Mouse (Mus musculus) yolk sac, embryonic 10.5 days (tissue): Measurements from ENCODE around the gene Ddit4.
A peak's percentile ranks its signal among the peaks of the same experiment; 100 is the strongest.

Experiments used
- DNase-seq: peaks from one replicate; pipeline ENCODE4 v3.0.0-alpha.2; 2017; ENCODE audit warnings: low spot score

The Ddit4 gene

DNA sequence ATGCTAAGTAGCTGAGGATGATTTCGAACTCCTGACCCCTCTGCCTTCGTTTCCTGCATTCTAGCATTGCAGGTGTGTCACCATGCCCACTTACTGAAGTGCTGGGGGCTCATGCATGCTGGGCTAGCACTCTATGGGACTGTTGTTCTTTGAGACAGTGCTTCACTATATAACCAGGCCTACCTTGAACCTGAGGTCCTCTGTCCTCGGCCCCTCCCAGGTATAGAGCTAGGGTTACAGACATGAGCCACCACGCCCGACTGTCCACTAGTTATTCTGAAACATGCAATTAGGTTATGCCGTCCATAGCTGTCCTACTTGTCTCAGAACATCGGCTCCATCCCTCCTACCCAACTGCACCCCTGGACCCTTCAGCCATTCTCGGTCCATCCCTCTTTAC is 20.2 kb upstream of the Ddit4 start:
- DNase-seq = no peak

DNA sequence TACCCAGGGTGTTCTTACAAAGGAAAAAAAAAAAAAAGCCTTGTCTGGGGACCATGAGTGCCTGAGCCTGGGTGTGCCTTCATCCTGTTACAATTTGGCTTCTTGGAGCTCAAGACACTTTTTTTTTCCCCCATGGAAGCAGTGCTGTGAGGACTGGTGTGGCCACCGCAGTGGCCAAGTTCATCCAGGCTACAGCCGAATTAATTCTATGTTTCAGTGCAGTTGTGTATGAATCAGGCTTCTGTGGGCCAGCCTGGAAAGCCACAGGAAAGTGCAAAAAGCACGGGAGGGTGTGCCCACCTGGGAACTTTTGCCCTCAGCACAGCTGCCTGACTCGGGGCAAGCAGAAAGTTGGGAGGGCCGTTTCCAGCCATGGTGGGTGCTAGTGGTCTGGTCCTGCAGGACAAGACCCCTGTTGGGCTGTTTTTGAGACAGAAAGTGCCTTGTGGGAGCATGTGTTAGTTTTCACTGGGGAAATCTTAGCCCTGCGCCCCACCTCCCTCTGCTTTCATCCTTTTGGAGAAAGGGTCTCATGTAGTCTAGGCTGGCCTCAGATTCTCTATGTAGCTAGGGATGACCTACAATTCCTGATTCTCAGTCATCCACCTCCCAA is 18.9 kb upstream of the Ddit4 start:
- no peak for DNase-seq

DNA sequence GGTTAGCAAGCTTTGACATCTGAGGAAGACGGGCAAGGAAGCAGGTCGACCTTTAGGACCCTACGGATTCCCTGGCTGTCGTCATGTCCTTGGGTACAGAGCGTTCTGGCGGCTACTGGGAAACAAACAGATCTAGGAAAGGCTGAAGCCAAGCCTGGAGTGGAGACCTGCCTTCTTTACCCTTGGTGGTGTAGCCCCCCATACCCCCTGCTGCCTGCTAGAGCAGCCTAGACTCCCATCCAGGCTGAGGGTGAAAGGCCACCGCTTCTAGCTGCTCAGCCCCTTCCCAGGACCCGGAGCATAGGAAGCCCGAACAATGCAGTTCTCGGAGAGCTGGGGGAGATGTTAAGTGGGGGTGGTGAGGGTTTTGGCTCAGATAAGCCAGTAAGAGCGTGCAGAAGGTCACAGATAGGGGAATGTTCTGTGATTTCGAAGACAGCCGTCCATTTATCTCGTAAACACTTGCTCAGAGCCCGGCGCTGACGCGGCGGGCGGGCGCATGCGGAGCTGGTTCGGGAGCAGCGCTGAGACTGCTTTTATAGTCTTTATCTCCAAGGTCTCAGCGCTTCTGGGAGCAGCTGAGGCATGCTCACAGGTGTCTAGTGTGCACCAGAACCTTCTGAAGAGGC is 18.3 kb upstream of the Ddit4 start:
- peak; percentile 69 for DNase-seq

DNA sequence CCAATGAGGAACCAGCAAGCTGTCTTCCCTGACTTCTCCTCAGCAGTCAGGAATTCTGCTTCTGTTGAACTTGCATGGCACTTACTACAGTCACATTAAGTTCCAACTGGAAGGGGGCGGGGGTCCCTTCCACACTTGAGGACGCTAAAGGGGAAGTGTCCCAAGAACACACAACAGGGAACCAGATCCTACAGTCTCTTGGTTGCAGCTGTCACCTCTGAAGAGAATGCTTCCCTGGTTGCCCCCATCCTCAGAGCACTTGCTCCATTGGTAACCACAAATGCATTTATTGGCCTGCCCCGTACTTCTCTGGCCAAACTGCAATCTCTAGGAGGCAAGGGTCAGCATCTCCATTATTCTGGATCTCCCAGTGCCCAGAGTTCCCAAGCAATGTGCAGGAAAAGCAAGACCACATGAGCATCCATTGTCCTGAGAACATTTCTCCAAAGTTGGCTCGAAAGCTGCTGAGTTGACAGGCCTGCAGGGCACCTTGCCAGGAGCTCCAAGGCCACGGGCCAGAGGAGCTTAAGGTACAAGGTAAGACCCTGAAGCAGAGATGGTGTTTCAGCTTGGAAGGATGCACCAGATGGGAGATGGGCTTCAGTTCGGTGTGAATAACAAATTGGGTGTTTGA is 15.8 kb upstream of the Ddit4 start:
- DNase-seq = no peak

DNA sequence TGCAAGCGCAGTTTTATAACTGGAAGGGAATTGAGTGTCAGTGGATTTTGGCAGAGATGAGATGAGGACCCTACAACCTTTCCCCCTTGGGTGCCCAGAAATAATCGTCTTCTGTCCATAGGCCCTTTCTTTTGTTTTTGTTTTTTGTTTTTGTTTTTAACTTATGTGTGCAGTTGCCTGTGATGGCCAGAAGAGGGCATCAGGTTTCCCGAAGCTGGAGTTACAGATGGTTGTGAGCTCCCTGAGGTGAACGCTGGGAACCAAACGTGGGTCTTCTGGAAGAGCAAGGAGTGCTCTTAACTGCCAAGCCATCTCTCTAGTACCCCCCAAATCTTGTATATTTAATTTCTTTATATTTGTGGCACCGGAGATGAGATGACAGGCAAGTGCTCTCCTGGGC is 15.1 kb upstream of the Ddit4 start:
- no peak for DNase-seq

DNA sequence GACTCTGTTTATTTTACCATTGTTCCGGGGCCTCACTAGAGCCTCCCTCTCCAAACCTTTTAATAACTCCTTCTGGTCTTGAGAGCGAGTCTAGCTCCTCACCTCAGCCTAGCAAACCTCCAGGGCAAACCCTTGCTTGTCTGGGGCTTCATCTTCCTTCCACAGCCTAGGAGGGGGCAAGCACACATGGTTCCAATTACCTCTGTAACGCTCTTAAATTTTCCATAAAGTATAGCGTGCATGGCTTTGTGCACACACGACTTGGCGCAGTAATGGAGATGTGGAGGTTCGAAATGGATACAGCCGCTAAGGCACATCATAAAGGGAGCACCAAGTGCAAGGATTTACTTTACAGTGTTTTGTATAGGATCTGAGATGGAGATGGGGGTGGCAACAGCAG is 14.2 kb upstream of the Ddit4 start:
- DNase-seq = no peak

DNA sequence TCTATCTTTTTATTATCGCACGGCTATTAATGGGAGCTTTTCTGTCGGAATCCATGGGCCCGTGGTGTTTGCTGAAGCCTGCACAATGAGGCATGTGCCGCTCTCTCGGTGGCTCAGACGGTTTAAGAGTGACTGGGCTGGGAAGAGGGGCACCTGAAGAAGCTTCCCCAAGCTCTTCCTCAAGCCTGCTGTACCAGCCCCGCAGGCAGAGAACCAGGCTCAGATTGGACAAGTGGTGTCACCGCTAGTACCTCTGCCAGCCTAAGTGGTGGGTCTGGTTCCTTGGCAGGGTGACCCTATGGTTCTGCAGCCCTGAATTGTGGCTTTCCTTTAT is 13.7 kb upstream of the Ddit4 start:
- DNase-seq = no peak

DNA sequence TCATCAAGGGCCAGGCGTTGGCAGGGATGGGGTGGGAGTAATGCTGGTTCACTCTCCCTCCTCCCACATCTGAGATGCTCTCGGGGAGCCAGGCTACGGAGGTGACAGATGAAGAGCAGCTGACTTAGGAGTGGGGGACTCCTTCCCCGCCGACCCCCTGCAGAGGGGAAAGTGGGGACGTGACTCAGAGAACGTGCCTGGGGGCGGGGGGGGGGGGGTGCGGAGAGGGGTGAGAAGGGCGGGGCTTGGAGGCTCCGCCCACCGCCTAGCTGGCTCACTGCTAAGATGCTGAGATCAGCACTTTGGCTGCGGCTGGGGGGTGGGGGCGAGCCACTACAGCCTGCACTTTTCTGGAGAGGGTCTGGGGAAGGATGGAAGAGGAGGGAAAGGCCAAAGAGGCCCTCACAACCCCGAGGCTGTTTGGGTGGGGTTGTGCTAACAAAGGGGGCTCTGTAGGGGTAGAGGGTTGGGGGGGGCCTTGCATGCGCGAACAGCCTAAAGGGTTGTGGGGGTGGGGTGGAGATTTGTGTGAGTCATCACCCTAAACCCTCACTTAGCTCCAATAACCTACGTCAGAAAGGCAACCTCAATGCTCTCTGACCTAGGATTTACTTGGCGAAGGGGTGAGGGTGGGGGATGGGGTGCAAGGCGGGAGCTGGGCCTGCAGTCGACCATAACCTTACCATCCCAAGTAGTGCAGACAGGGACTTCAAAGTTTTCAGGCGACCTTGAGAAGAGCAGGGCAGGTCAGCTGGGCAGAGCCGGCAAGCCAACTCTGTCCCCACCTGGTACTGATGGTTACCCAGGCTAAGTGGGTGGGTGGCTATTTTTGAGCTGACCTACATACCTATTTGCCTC is 13.1 kb upstream of the Ddit4 start:
- DNase-seq = peak; percentile 73

DNA sequence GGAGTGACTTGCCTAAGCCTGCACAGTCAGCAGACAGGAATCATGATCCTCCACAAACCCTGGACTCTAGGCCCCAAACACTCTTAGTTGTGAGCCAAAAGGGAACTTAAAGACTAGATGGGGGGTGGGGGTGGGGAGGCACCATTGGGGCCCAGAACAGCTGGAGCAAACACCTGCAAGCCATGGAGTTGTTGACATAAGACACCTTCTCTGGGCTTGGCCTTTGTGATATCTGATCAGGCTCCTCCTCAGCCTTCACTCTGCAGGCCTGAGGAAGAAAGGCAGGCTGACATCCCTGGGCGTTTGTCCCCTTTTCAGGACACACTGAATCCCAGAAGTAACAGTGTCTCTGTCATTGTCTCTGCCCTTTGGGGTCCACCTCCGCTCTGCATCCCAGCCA is 12.0 kb upstream of the Ddit4 start:
- no peak for DNase-seq

DNA sequence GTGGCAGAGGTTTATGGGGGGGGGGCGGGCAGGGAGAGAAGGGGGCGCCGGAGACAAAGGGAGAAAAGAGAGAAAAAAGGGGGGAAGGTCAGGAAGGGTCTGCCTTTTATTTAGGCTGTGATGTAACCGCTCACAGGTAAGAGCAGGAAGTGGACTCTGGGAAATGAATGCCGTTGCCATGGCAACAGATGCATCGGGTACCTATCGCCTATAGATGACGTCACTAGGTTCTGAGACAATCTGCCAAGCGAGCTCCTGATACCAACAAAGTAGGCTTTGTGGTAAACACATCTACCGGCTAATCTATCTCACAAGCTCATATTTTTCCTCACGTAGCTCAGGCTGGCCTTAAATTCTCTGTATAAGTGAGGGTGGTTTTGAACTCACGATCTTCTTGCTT is 7.9 kb upstream of the Ddit4 start:
- no peak for DNase-seq

DNA sequence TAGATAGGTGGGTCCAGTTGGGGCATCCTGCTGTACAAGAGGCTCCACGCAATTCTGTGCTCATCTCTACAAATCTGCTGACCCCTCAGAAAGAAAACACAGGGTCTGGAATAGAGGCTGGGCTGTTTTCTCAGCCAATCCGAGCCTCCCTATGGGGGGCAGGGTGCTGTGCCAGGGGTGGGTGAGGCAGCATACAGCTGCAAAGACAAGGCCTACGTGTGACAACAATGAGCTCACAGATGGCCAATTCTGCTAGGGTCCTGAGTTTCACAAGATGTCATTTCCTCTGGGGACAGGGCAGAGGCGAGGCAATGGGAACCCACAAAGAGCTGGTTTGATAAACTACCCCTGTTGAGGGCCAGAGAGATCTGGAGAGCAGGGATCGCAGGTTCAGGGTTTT is 6.8 kb upstream of the Ddit4 start:
- DNase-seq = no peak

DNA sequence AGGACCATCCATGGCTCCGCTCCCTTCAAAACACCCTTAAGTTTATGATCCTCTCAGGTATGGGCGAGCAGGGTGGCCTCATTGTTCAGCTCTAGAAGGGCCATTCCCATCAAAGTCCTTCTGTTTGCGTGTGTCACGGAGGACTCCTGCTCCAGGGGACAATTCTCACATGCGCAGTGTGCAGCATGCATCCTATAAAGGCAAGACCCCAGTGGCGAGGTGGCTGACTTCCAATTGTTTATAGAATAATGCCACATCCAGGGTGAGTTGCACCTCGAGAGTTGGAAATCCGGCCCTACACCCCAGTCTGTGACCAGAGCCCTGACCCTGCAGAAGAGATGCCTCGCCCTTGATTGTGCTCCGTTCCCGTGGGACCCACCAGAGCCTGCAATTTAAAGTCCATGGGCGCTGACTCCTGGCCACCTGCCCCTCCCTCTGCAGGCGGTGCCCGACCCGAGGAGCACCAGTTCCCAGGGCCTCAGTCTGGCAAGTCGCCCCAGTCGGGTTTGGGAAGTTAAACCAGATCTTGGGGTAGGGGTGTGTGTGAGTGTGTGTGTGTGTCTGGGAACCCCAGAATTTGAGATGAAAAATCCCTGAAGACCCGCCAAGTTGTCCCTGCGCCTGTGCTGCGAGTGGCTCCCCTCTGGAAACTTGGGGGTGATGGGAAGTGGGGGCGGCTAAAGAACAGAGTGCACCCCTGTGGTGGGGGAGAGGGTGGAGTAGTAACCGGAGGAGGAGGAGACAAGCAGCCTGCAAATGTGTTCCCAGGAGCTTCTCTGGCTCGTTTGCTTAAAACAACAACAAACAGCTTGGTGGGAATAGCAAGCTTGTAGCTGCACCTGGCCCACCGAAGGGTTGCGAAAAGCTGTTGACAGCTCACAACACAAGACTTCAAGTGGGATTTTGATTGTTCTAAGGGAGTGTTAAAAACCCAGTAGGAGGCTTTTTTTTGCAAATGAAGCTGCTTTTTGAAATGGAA is 5.8 kb upstream of the Ddit4 start:
- DNase-seq = no peak

DNA sequence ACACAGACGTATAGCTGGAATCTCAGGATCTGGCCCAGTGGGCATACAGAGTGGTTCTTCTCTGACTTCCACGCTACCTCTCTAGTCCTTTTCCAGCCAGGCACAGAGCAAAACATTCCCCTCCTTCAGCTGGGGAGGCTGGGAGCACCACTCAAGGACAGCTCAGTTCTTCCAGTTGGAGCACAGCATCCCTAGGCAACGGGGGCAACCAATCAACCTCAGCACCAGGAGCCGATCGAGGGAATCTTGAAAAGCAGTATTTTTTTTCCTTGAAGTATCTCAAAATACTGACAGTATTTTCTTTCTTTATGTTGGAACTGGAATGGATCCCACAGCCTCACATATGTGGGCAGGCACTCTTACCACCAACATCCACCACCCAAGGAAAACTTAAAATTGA is 5.0 kb upstream of the Ddit4 start:
- no peak for DNase-seq

DNA sequence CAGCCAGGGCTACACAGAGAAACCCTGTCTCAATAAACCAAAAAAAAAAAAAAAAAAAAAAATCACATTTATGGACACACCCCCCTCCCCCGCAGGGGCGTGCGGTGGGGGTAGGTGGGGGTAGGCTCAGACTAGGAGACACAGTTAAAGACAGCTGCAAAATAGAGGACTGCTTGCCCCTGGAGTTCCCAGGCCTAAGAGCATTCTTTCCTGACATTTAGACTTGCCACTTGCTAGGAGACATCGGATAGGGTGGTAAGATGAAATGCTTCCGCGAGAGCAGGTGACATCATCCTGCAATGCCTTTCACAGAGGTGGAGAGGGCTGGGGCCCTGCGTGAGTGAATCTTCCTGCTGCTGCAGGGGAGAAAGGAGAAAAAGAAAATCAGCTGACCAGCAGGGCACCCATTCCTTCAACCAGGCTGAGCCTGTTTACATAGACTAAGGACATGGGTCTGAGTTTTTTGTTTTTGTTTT is 2.0 kb upstream of the Ddit4 start:
- no peak for DNase-seq

DNA sequence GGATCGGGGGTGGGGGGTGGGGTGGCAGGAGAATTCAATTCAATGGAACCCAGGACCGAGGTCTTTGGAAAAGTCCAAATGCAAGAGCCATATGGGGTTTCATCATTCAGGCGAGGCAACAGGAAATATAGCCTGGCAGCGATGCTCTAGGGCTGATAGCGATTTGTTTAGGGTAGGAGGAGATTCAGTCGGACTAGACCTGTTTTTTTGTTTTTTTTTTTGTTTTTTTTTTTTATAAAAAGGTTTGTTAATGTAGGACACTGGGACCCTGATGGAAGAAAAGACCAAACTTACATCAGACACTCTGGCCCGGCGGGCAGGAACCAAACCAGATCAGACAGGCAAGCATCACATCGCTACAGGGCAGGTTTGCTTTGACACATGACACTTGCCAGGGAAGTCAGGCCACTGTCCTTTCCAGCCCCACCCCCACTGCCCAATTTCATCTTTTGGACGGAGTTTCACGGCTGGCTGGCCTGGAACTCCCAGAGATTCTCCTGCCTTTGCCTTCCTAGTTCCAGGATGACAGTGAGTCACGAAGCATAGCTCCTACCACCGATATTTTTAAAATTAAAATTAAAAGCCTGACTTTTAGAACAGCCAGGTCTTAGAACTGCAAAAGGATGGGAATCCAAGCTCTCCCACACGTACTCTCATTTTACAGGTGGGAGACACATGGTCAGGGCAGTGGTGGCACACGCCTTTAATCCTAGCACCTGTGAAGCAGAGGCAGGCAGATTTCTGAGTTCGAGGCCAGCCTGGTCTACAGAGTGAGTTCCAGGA is 1.3 kb upstream of the Ddit4 start:
- no peak for DNase-seq

DNA sequence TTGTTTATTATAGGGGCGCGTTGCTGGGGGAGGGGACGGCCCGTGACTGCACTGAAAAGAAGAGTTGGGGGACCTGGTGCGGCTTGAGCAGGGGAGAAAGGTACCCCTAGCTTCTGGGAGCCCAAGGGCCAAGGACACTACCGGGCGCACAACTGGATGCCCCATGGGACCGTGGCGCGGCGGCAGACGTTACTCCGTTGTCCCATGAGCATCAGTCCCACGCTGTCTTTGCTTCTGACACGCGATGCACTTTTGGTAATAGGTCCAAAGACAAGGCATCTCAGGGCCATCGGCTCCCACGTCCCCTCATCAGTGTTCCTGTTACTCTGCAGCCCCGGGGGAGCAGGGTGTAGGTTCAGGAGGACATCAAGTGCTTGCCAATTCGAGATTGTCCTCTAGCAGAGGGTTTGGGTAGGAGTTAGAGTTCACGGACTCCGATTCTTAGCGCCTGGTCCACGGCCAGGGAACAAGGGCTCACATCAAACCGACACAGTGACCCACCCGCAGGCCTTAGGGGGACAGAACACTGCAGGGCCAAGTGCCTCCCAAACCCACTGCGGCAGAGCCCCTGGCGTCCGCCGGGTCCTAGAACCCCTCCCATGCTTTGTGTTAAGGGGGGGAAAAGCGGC is 632 bp upstream of the Ddit4 start:
- DNase-seq = peak; percentile 46

DNA sequence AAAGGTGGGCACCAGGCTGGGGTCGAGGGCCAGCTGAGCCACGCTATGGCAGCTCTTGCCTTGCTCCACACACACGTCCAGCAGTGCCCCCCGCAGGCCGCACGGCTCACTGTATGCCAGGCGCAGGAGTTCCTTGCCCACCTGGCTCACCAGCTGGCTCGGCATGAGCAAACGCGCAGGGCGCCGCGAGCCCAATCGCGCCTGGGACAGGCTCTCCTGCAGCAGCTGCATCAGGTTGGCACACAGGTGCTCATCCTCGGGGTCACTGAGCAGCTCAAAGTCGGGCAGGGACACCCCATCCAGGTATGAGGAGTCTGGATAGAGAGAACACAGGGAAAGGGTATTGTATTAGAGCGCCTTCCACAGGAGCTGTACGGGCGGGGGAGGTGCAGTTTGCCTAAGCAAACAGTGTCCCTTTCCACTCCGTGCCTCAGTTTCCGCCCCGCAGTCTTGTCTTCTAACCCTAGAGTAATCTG is 880 bp downstream of the Ddit4 start:
- DNase-seq = peak; percentile 51

DNA sequence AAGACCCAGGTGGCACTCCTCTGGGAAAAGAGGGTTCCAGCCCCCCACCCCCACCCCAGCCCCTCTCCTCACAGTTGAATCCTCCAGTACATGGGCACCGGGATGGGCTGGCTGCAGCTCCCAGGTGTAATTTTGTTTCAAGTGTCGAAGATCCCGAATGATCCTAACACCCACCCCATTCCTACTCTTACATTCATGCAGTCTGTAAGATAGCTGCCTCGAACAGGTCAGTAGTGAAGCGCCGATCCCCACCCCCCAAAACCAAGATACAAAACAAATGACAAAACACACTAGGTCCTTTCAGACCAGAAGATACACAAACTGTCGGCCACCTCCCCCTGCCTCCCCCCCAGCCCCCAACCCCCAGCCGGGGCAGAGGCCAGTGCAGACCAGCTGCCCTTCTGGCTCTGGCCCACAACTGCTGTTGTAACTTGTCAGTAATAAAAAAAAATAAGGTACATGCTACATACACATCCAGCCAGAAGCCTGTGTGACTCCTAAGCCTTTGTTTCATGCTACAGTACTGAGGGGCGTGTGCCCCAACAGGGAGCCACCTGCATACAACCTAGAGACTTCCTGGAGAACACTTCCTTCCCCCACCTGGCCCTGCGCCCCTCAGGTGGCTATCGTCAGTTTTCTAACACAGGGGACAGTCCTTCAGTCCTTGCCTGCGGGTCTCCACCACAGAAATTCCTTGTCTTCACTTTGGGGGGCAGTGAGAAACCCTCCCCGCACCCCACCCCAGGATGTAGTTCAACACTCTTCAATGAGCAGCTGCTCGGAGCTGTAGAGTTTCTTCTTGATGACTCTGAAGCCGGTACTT is 1.6 kb downstream of the Ddit4 start:
- DNase-seq = no peak

DNA sequence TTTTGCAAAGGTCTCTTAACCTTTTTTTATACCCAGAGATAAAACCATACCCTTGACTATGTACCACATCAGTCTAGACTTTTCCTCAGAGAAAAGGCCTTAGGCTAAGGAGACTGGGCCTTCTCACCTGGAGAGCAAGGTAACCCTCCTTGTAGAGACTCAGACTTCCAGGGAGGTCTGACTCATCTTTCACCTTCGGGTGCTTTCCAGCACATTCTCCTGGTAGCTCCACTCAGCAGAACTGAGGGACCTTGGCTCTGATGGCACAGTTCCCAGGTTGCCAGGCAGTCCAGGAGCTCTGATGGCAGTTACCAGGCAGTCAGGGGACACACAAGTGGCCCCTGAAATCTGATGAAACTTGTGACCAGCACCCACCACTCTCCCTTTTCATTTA is 2.4 kb downstream of the Ddit4 start:
- no peak for DNase-seq
